In the genomic region with DNA sequence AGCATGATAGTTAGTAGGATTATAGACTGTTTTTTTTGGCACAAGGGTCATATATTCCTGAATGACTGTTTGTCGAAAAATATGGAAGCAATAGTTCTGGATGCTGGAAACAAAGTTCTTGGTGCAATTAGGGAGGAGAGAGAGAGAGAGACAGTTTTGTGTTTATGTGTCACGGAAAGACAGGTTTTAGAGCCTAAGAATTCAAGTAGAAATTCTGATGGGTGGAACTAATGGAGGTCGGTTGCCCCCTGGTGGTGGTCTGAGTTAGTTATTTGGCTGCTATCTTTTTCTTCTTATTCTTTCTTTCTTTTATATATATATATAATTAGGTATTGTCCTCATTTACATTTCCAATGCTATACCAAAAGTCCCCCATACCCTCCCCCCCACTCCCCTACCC, we compare ENCODE assay signal across 9 mouse cellular contexts.
DNase-seq lines count a peak whose midpoint lies in the region; ATAC-seq and TF ChIP-seq lines count a peak whose summit lies in the region.
"Had no signal": no experiment of that assay in that cellular context is flagged by ENCODE, and none has a peak within 500 bp of the region (broad histone marks: within the 10 kb centered on the region; RNA-seq: fewer than 3 reads in every experiment).

No protein-coding gene starts in this region.

- TF ChIP-seq CTCF in cerebellum, adult 2 months (IDR thresholded peaks at IDR 0.05; ENCODE audit: borderline replicate concordance, insufficient read depth, low read depth, low read length) = peak; percentile 36; the same call in 1 of the 2 replicates

- no peaks in the 10 kb centered on the region for H3K27me3 ChIP-seq in heart, embryonic 10.5 days (ENCODE audit: insufficient read depth, poor library complexity, severe bottlenecking)
- no peaks in the 10 kb centered on the region for H3K27me3 ChIP-seq in cerebellum, adult 2 months (ENCODE audit: control insufficient read depth, insufficient read depth, low read length)
- H3K27me3 ChIP-seq: liver, embryonic 15.5 days had no signal

- 24% methylated on average over 3 of the region's 3 CpGs for WGBS in heart, embryonic 10.5 days
- WGBS in cerebellum, adult 2 months = 19% methylated on average over 3 of the region's 3 CpGs
- 9% methylated on average over 3 of the region's 3 CpGs for WGBS in large intestine, adult 2 months

- no peaks in the 10 kb centered on the region for H3K9me3 ChIP-seq in heart, embryonic 10.5 days
- H3K9me3 ChIP-seq: liver, embryonic 15.5 days had no signal

- no peak overlapping the region for H3K27ac ChIP-seq in heart, embryonic 10.5 days
- H3K27ac ChIP-seq in cerebellum, adult 2 months (ENCODE audit: insufficient read depth, low read length) = no peak overlapping the region
- H3K27ac ChIP-seq: liver, embryonic 15.5 days had no signal

- no peak for TF ChIP-seq POLR2A in cerebellum, adult 2 months (IDR thresholded peaks at IDR 0.05; ENCODE audit: borderline replicate concordance, insufficient read depth, low read length)

- no peaks in the 10 kb centered on the region for H3K4me1 ChIP-seq in heart, embryonic 10.5 days
- no peaks in the 10 kb centered on the region for H3K4me1 ChIP-seq in cerebellum, adult 2 months (ENCODE audit: control insufficient read depth, insufficient read depth, low read length)
- H3K4me1 ChIP-seq: liver, embryonic 15.5 days had no signal

- peak; percentile 40 for DNase-seq in heart, adult 11 months
- DNase-seq in heart, embryonic 10.5 days (ENCODE audit: low spot score) = no peak
- DNase-seq in ES-CJ7 (ENCODE audit: low read depth, low spot score) = peak; percentile 22
- DNase-seq in cerebellum, adult 2 months = peak; percentile 53
- peak; percentile 44 for DNase-seq in gastrocnemius, postnatal 14 days
- peak; percentile 10 for DNase-seq in large intestine, adult 2 months (ENCODE audit: low read depth, low spot score)
- peak; percentile 50 for DNase-seq in thymus, postnatal 25 days

- peak; percentile 76 for ATAC-seq in megakaryocyte progenitor cell, adult 5-6 weeks (replicated peaks; ENCODE audit: poor library complexity)

- H3K4me3 ChIP-seq in heart, embryonic 10.5 days = no peak overlapping the region
- H3K4me3 ChIP-seq in cerebellum, adult 2 months (replicated peaks; ENCODE audit: insufficient read depth, low read depth, low read length) = no peak overlapping the region
- H3K4me3 ChIP-seq: liver, embryonic 15.5 days had no signal

- intact Hi-C loops in gastrocnemius, postnatal 14 days (cut with DNase I; ENCODE audit: low total_unique reads) = loop anchor here (5.0 to 10.0 kb wide), 2 partner anchors 147 to 280 kb away; no protein-coding TSS in a partner anchor

- H3K36me3 ChIP-seq in heart, embryonic 10.5 days = no peaks in the 10 kb centered on the region
- H3K36me3 ChIP-seq: liver, embryonic 15.5 days had no signal
